Mouse (Mus musculus): ENCODE results near the gene Cycs. TPM values are rescaled to one million over a fixed set of nuclear protein-coding genes. Genes with fewer than 3 reads are reported as not detected.

Gene Cycs
- 60.9 and 71.9 TPM in 2 replicates for polyA plus RNA-seq (2015; fragmentation: Nextera tagmentation; extraction: Ambion mirVana)

GRCm38 (mm10) chr6:50566141-50566996 lies at the start of gene Cycs:
Gene Cycs (minus strand): TSS chr6:50566538.
- no peaks in the 10 kb centered on the region for H3K9me3 ChIP-seq (replicated peaks; ENCODE audit: control insufficient read depth, low read length)
- peak within 1 kb of the TSS; percentile 77 for H3K9ac ChIP-seq (ENCODE audit: low read length)
- peaks cover 10% of the 10 kb centered on the region for H3K4me1 ChIP-seq (ENCODE audit: control insufficient read depth, insufficient read depth, low read length)
- no peaks in the 10 kb centered on the region for H3K27me3 ChIP-seq (ENCODE audit: control insufficient read depth, insufficient read depth, low read length)
- 0 out of 2 replicates have a peak, but pooled peaks cover 4% of the 10 kb centered on the region for H3K36me3 ChIP-seq (ENCODE audit: control insufficient read depth, insufficient read depth, low read length)
- ATAC-seq (ENCODE audit: insufficient read depth, low FRiP score) = peak; percentile 98
- under 1% methylated on average over 78 of the region's 78 CpGs for WGBS
- peak within 1 kb of the TSS; percentile 82 for H3K4me2 ChIP-seq (ENCODE audit: low read depth, low read length)
- H3K27ac ChIP-seq (ENCODE audit: low read length) = peak within 1 kb of the TSS; percentile 65
- peak within 1 kb of the TSS; percentile 77 for H3K4me3 ChIP-seq (replicated peaks; ENCODE audit: low read length)

- H3K4me3 ChIP-seq (replicated peaks; ENCODE audit: low read length) = no peak overlapping the region
- H3K9me3 ChIP-seq (replicated peaks; ENCODE audit: control insufficient read depth, low read length) = no peaks in the 10 kb centered on the region
- no peak overlapping the region for H3K27ac ChIP-seq (ENCODE audit: low read length)
- 0 out of 2 replicates have a peak, but pooled peaks cover 3% of the 10 kb centered on the region for H3K4me1 ChIP-seq (ENCODE audit: control insufficient read depth, insufficient read depth, low read length)
- H3K36me3 ChIP-seq (ENCODE audit: control insufficient read depth, insufficient read depth, low read length) = no peaks in the 10 kb centered on the region
- no peak overlapping the region for H3K4me2 ChIP-seq (ENCODE audit: low read depth, low read length)
- 34% methylated on average over 4 of the region's 4 CpGs for WGBS
- no peak for ATAC-seq (ENCODE audit: insufficient read depth, low FRiP score)
- H3K27me3 ChIP-seq (ENCODE audit: control insufficient read depth, insufficient read depth, low read length) = no peaks in the 10 kb centered on the region
- H3K9ac ChIP-seq (ENCODE audit: low read length) = no peak overlapping the region
These were observed 35.3 kb upstream of the Cycs start for GRCm38 (mm10) chr6:50601620-50602019.

- ATAC-seq (ENCODE audit: insufficient read depth, low FRiP score) = no peak; the same call in 1 of the 2 replicates
- no peaks in the 10 kb centered on the region for H3K27me3 ChIP-seq (ENCODE audit: control insufficient read depth, insufficient read depth, low read length)
- no peak overlapping the region for H3K4me2 ChIP-seq (ENCODE audit: low read depth, low read length)
- H3K9me3 ChIP-seq (replicated peaks; ENCODE audit: control insufficient read depth, low read length) = 0 out of 2 replicates have a peak, but pooled peaks cover 5% of the 10 kb centered on the region
- H3K4me1 ChIP-seq (ENCODE audit: control insufficient read depth, insufficient read depth, low read length) = 0 out of 2 replicates have a peak, but pooled peaks cover 3% of the 10 kb centered on the region
- H3K27ac ChIP-seq (ENCODE audit: low read length) = no peak overlapping the region; the same call in 1 of the 2 replicates
- 35% methylated on average over 5 of the region's 5 CpGs for WGBS
- no peaks in the 10 kb centered on the region for H3K36me3 ChIP-seq (ENCODE audit: control insufficient read depth, insufficient read depth, low read length)
- peak overlapping the region; percentile 20; the same call in 1 of the 2 replicates for H3K9ac ChIP-seq (ENCODE audit: low read length)
- no peak overlapping the region for H3K4me3 ChIP-seq (replicated peaks; ENCODE audit: low read length)
These were observed 32.2 kb upstream of the Cycs start for GRCm38 (mm10) chr6:50598560-50598959.

GRCm38 (mm10) chr6:50596301-50597211 lies 30.2 kb upstream of the Cycs start, which contains the start of gene 4921507P07Rik:
Gene 4921507P07Rik (minus strand): TSS chr6:50596632.
- WGBS = 1% methylated on average over 60 of the region's 62 CpGs
- Histone ChIP-seq H3K4me3 (replicated peaks; ENCODE audit: low read length) (peak within 1 kb of the TSS; percentile 64), H3K27ac (ENCODE audit: low read length) (no peak within 1 kb of the TSS), H3K9ac (ENCODE audit: low read length) (peak within 1 kb of the TSS; percentile 77), H3K4me2 (ENCODE audit: low read depth, low read length) (peak within 1 kb of the TSS; percentile 99), H3K27me3 (ENCODE audit: control insufficient read depth, insufficient read depth, low read length) (no peaks in the 10 kb centered on the region), H3K4me1 (ENCODE audit: control insufficient read depth, insufficient read depth, low read length) (0 out of 2 replicates have a peak, but pooled peaks cover 3% of the 10 kb centered on the region), H3K9me3 (replicated peaks; ENCODE audit: control insufficient read depth, low read length) (0 out of 2 replicates have a peak, but pooled peaks cover 5% of the 10 kb centered on the region), H3K36me3 (ENCODE audit: control insufficient read depth, insufficient read depth, low read length) (no peaks in the 10 kb centered on the region)
- peak; percentile 99 for ATAC-seq (ENCODE audit: insufficient read depth, low FRiP score)

GRCm38 (mm10) chr6:50594372-50594771 lies 28.0 kb upstream of the Cycs start:
- Histone ChIP-seq H3K27ac (ENCODE audit: low read length) (no peak overlapping the region), H3K9ac (ENCODE audit: low read length) (no peak overlapping the region), H3K27me3 (ENCODE audit: control insufficient read depth, insufficient read depth, low read length) (no peaks in the 10 kb centered on the region), H3K4me1 (ENCODE audit: control insufficient read depth, insufficient read depth, low read length) (0 out of 2 replicates have a peak, but pooled peaks cover 3% of the 10 kb centered on the region), H3K36me3 (ENCODE audit: control insufficient read depth, insufficient read depth, low read length) (no peaks in the 10 kb centered on the region), H3K9me3 (replicated peaks; ENCODE audit: control insufficient read depth, low read length) (0 out of 2 replicates have a peak, but pooled peaks cover 5% of the 10 kb centered on the region), H3K4me2 (ENCODE audit: low read depth, low read length) (no peak overlapping the region), H3K4me3 (replicated peaks; ENCODE audit: low read length) (no peak overlapping the region)
- ATAC-seq (ENCODE audit: insufficient read depth, low FRiP score) = no peak
- WGBS = 87% methylated on average over 2 of the region's 2 CpGs

GRCm38 (mm10) chr6:50593334-50593845 lies 27.1 kb upstream of the Cycs start:
- WGBS = 74% methylated on average over 10 of the region's 10 CpGs
- ATAC-seq (ENCODE audit: insufficient read depth, low FRiP score) = no peak

GRCm38 (mm10) chr6:50590234-50590633 lies 23.9 kb upstream of the Cycs start:
- no peak overlapping the region for H3K27ac ChIP-seq (ENCODE audit: low read length)
- no peak overlapping the region for H3K4me3 ChIP-seq (replicated peaks; ENCODE audit: low read length)
- H3K4me2 ChIP-seq (ENCODE audit: low read depth, low read length) = no peak overlapping the region
- H3K27me3 ChIP-seq (ENCODE audit: control insufficient read depth, insufficient read depth, low read length) = no peaks in the 10 kb centered on the region
- H3K9me3 ChIP-seq (replicated peaks; ENCODE audit: control insufficient read depth, low read length) = 0 out of 2 replicates have a peak, but pooled peaks cover 5% of the 10 kb centered on the region
- H3K36me3 ChIP-seq (ENCODE audit: control insufficient read depth, insufficient read depth, low read length) = no peaks in the 10 kb centered on the region
- no peak for ATAC-seq (ENCODE audit: insufficient read depth, low FRiP score)
- H3K4me1 ChIP-seq (ENCODE audit: control insufficient read depth, insufficient read depth, low read length) = peaks cover 4% of the 10 kb centered on the region
- H3K9ac ChIP-seq (ENCODE audit: low read length) = no peak overlapping the region
- WGBS = 73% methylated on average over 3 of the region's 3 CpGs

More at GRCm38 (mm10) chr6:50593334-50593845, 27.1 kb upstream of the Cycs start:
- Histone ChIP-seq H3K27ac (ENCODE audit: low read length) (no peak overlapping the region), H3K9me3 (replicated peaks; ENCODE audit: control insufficient read depth, low read length) (0 out of 2 replicates have a peak, but pooled peaks cover 5% of the 10 kb centered on the region), H3K9ac (ENCODE audit: low read length) (no peak overlapping the region), H3K4me1 (ENCODE audit: control insufficient read depth, insufficient read depth, low read length) (0 out of 2 replicates have a peak, but pooled peaks cover 1% of the 10 kb centered on the region), H3K36me3 (ENCODE audit: control insufficient read depth, insufficient read depth, low read length) (no peaks in the 10 kb centered on the region), H3K4me3 (replicated peaks; ENCODE audit: low read length) (no peak overlapping the region), H3K27me3 (ENCODE audit: control insufficient read depth, insufficient read depth, low read length) (no peaks in the 10 kb centered on the region), H3K4me2 (ENCODE audit: low read depth, low read length) (no peak overlapping the region)

GRCm38 (mm10) chr6:50588251-50588650 lies 21.9 kb upstream of the Cycs start:
- 96% methylated on average over 1 of the region's 1 CpGs for WGBS
- Histone ChIP-seq H3K27ac (ENCODE audit: low read length) (no peak overlapping the region), H3K36me3 (ENCODE audit: control insufficient read depth, insufficient read depth, low read length) (no peaks in the 10 kb centered on the region), H3K9ac (ENCODE audit: low read length) (no peak overlapping the region), H3K4me3 (replicated peaks; ENCODE audit: low read length) (no peak overlapping the region), H3K9me3 (replicated peaks; ENCODE audit: control insufficient read depth, low read length) (no peaks in the 10 kb centered on the region), H3K27me3 (ENCODE audit: control insufficient read depth, insufficient read depth, low read length) (no peaks in the 10 kb centered on the region), H3K4me2 (ENCODE audit: low read depth, low read length) (no peak overlapping the region), H3K4me1 (ENCODE audit: control insufficient read depth, insufficient read depth, low read length) (peaks cover 6% of the 10 kb centered on the region)
- ATAC-seq (ENCODE audit: insufficient read depth, low FRiP score) = no peak
